Mouse (Mus musculus) liver (tissue): ENCODE data around the gene Gga3.
A peak's percentile ranks its signal among the peaks of the same experiment; 100 is the strongest.

Experiments
- DNase-seq: peaks from one replicate; pipeline ENCODE4 v3.0.0-alpha.2; 2020; ENCODE audit warnings: mixed read lengths

Gene Gga3

GRCm38 (mm10) chr11:115630532-115631504, 27.0 kb upstream of the Gga3 start:
- peak; percentile 55 for DNase-seq

- DNase-seq, result no peak
Measured at GRCm38 (mm10) chr11:115629734-115630531, 26.1 kb upstream of the Gga3 start.

GRCm38 (mm10) chr11:115628465-115629101, 24.7 kb upstream of the Gga3 start:
- DNase-seq, result no peak

GRCm38 (mm10) chr11:115627705-115628464, 24.0 kb upstream of the Gga3 start, which contains the start of gene Slc25a19:
TSS of gene Slc25a19 (minus strand) at chr11:115628295.
- peak; percentile 99 for DNase-seq

- no peak for DNase-seq
Measured at GRCm38 (mm10) chr11:115626824-115627616, 23.2 kb upstream of the Gga3 start.

- no peak for DNase-seq
Measured at GRCm38 (mm10) chr11:115625877-115626276, 22.0 kb upstream of the Gga3 start.

GRCm38 (mm10) chr11:115623487-115624070, 19.7 kb upstream of the Gga3 start:
- no peak for DNase-seq

GRCm38 (mm10) chr11:115619949-115620348, 16.1 kb upstream of the Gga3 start:
- DNase-seq, result no peak

GRCm38 (mm10) chr11:115618732-115619516, 15.1 kb upstream of the Gga3 start:
- DNase-seq, result no peak

GRCm38 (mm10) chr11:115618001-115618400, 14.2 kb upstream of the Gga3 start:
- no peak for DNase-seq

- no peak for DNase-seq
Measured at GRCm38 (mm10) chr11:115616893-115617292, 13.0 kb upstream of the Gga3 start.

GRCm38 (mm10) chr11:115616371-115616770, 12.5 kb upstream of the Gga3 start:
- DNase-seq, result no peak

- no peak for DNase-seq
Measured at GRCm38 (mm10) chr11:115615875-115616274, 12.0 kb upstream of the Gga3 start.

GRCm38 (mm10) chr11:115615108-115615825, 11.4 kb upstream of the Gga3 start:
- DNase-seq, result no peak

GRCm38 (mm10) chr11:115614346-115615107, 10.7 kb upstream of the Gga3 start:
- no peak for DNase-seq

GRCm38 (mm10) chr11:115613138-115613945, 9.5 kb upstream of the Gga3 start:
- no peak for DNase-seq

GRCm38 (mm10) chr11:115612410-115613137, 8.7 kb upstream of the Gga3 start, which contains the start of gene Mif4gd:
TSS of gene Mif4gd (minus strand) at chr11:115612969.
- peak; percentile 96 for DNase-seq
